Mouse (Mus musculus) frontal cortex, postnatal 25 days (tissue): ENCODE measurements around the gene Rps23.

Experiments
- DNase-seq, 2 experiments: peaks; one replicate each; pipeline ENCODE4 v3.0.0; 2022; ENCODE audit warnings: low spot score in 2 of 2

Gene Rps23

GRCm38 (mm10) chr13:90933256-90933655, 10.5 kb downstream of the Rps23 start:
- no peak for DNase-seq

GRCm38 (mm10) chr13:90935852-90936251, 13.1 kb downstream of the Rps23 start:
- DNase-seq = no peak

GRCm38 (mm10) chr13:90939192-90939591, 16.4 kb downstream of the Rps23 start:
- no peak for DNase-seq

- no peak for DNase-seq
Measured at GRCm38 (mm10) chr13:90939600-90939999, 16.8 kb downstream of the Rps23 start.

- DNase-seq = no peak
Measured at GRCm38 (mm10) chr13:90958894-90959293, 36.1 kb downstream of the Rps23 start.

GRCm38 (mm10) chr13:90960591-90960990, 37.8 kb downstream of the Rps23 start:
- DNase-seq = no peak

GRCm38 (mm10) chr13:90962836-90963760, 40.3 kb downstream of the Rps23 start:
- DNase-seq = no peak

- DNase-seq = no peak
Measured at GRCm38 (mm10) chr13:90964511-90964910, 41.8 kb downstream of the Rps23 start.

GRCm38 (mm10) chr13:90965996-90966395, 43.2 kb downstream of the Rps23 start:
- no peak for DNase-seq

GRCm38 (mm10) chr13:90967422-90967821, 44.7 kb downstream of the Rps23 start:
- peak; percentile 79 to 84 for DNase-seq

- DNase-seq = no peak
Measured at GRCm38 (mm10) chr13:90968940-90969339, 46.2 kb downstream of the Rps23 start.

- no peak for DNase-seq
Measured at GRCm38 (mm10) chr13:90970259-90971017, 47.7 kb downstream of the Rps23 start.

GRCm38 (mm10) chr13:90973409-90973808, 50.7 kb downstream of the Rps23 start:
- no peak for DNase-seq
